Mouse (Mus musculus) spleen, postnatal 4 days (tissue): ENCODE measurements around the gene Glyr1.

Experiments
- DNase-seq, 2 experiments: peaks; one replicate each; pipeline ENCODE4 v3.0.0; 2022; ENCODE audit warnings: low spot score in 2 of 2

Gene Glyr1

DNA sequence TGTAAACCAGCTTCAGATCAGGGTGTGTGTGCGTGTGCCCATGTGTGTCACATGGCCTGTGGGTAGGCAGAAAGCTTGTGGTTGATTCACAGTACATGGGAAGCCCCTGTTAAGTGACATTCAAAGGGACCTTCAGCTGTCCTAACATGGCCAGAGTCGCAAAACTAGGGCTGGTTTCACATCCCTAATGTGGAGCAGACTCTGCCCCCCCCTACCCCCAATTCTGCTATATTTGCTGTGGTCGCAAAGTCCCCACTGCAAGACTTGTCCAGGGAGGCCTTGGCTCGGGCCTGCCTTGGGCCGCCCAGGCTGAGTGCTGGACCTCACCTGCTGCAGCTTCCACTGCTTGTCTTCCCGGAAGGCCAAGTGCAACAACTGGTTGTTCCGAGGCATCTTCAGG, 38.4 kb downstream of the Glyr1 start:
- DNase-seq: peak; percentile 27 to 67

GRCm38 (mm10) chr16:5010371-5010935, 39.2 kb downstream of the Glyr1 start:
- DNase-seq: no peak

GRCm38 (mm10) chr16:5008076-5008475, 41.6 kb downstream of the Glyr1 start:
- no peak for DNase-seq

- DNase-seq: no peak
These were observed 42.2 kb downstream of the Glyr1 start for GRCm38 (mm10) chr16:5007492-5007891.

- DNase-seq: no peak
These were observed 42.6 kb downstream of the Glyr1 start, which contains the start of gene Smim22 for GRCm38 (mm10) chr16:5007067-5007466. TSS of gene Smim22 (plus strand) at chr16:5007288.

- no peak for DNase-seq
These were observed 49.1 kb downstream of the Glyr1 start for GRCm38 (mm10) chr16:5000611-5001010.

DNA sequence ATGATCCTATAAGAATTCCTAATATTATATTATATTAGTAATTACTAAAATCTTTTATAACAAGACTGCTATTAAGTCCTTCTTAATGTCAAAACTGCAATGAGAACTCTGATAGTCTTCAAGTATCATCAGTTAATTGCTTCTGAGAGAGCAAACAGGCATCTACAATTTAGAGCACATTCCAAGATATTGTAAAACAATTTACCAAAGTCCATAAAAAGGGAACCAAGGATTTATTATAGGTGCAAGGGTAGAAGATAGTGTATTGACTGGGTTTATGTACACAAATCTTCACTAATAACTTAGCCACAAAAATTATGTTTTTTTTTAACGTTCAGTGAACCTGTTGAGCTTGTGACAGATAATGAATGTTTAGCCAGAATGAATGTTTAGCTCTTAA, 50.7 kb downstream of the Glyr1 start:
- no peak for DNase-seq

DNA sequence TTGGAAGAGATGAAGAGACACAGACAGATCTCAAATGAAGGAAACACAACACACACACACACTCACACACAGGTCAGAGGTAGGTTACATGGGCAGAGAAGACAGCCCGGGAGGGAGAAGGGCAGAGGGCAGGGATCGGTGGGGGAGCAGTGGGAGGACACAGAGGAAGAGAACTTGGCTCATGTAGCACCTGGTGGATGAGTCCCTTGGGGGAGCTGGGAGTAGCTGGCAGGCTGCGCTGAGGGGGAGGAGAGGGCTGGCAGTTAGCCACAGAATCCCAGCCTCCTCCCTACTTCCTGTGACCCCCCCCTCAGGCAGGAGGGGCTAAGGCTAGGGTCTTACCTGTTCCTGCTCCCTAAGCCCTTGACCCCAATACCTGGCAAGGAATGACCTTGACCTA, 52.1 kb downstream of the Glyr1 start, which contains the start of gene Sept12:
Gene Sept12, minus strand, starts transcription at position 300 of the 400 bp plus-strand sequence.
- DNase-seq: no peak

DNA sequence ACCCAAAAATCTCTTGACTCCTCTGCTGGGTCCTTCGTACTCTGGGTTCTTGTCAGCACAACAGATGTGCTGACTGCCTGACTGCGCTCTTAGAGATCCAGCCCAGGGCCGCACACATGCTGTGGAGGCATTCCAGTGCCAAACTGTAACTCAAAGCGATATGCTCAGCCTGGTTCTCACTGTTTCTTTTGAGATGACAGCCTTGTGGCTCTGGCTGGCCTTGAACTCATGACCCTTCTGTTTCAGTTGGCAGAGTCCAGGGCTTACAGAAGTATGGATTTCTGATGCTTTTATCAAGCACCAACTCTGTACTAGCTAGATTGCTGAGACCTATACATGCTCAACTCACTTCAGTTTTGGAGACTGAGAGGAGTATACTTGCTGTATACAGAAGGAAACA, 56.4 kb downstream of the Glyr1 start:
- DNase-seq: no peak

GRCm38 (mm10) chr16:4984717-4985116, 64.9 kb downstream of the Glyr1 start:
- no peak for DNase-seq

DNA sequence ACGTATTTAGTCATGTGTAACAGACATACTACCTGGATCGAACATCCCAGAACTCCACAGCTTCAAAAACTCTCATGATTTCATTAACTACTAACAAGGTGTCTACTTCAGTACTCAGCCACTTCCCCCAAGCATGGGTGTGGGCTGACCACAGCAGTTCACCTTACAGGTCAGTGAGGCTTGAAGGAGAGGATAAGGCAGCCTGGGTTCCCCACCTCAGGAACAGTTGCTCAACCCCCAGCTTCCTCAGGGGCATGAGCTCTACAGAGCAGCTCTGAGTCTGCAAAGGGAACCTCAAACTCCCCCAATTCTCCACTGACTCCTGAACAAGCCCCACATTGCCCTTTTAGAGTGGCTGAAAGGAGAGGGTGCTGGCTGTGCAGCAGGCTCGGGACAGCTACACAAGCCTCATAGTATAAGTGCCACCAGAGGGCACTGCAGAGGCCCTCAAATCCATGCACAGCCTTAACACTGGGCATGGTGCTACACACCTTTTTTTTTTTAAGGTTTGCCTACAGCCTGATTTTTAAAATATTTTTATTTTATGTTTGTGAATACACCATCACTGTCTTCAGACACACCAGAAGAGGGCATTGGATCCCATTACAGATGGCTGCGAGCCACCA, 69.8 kb downstream of the Glyr1 start:
- no peak for DNase-seq

DNA sequence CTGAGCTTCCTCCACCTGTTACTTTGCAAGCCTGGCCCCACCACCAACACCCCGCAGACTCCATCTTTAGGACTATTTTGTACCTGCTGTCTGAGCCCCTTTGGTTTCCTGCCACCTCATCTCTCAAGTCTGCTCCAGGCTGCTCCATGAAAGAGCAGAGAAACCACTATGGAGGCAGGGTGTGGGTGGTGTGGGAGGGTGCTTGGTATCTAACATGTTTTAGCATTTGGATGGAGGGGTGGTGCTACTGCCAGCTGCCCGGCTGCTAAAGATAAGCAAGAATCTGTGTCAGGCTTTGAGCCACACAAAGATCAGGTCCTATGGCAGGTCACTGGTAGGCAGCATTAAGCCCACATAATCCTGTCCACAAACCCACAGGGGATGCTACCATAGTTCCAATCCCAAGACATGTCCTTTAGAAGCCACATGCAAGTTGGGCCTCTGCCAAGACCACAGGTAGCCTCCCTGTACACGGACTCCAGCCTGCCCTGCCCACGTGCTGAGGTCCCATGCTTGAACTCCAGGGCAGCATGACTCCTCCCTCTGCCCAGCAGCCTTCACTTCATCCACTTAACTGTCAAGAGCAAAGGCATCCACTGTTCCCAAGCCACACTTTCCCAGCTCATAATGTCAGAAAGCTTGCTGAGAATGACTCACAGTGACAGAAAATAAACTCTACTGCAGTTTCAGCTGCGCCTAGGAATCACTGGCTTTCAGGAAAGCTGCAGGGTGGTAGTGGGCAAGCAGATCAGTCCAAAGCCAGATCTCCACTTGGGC, 71.2 kb downstream of the Glyr1 start:
- no peak for DNase-seq

DNA sequence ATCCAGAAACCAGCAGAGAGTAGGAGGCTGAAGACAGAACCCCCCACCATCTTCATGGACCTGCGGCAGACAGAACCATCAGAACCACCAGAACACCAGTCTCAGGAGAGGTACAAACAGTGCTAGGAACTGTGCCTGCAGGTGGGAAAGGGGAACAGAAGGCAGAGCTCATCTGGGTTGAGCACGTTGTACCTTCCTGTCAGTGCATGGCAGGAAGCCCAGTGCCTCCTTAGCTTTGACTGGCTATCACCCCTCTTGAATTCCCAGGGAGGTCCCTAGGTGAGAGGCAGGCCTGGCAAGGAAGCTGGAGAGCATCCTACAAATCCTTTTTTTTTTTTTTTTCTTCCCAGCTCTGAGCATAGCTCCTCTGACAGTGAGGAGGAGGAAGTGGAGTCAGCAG, 73.5 kb downstream of the Glyr1 start:
- no peak for DNase-seq

- no peak for DNase-seq
These were observed 75.1 kb downstream of the Glyr1 start for GRCm38 (mm10) chr16:4974521-4974920.

GRCm38 (mm10) chr16:4971626-4972025, 78.0 kb downstream of the Glyr1 start:
- no peak for DNase-seq

DNA sequence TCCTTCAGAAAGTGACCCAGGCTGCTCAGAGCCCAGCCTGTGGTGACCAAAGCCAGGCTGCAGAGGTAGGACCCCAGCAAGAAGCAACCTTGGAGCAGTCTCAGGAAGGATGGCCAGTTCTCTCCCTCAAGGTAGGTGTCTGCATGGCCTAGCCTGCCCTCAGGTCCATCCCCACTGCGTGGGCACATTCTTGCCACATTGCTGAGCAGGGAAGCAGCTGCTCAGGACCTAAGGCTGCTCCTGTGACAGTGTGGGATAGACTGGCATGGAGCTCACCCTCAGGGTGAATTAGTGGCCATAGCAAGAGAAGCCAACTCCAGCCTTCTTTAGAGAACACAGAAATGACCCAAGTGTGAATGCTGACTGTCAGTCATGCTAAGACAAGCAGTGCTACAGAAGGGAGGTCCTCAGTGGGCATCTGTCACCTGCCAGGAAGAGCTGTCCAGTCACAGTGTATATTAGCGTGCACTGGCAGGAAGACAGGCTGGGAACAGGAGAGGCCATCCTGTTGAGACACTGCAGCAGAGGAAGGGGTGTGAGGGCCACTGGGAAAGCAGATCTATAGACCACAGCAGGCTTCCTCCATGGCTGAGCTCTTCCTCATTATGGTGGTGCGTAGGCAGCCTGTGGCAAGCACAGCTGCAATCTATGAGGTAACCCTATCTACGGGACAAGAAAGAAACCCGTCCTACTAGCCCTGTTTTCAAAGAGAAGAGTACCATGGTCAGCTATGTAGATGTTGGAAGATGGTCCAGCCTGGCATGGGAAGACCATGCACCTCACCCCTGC, 80.4 kb downstream of the Glyr1 start:
- peak in 1 of 2 experiments; percentile 29 for DNase-seq

DNA sequence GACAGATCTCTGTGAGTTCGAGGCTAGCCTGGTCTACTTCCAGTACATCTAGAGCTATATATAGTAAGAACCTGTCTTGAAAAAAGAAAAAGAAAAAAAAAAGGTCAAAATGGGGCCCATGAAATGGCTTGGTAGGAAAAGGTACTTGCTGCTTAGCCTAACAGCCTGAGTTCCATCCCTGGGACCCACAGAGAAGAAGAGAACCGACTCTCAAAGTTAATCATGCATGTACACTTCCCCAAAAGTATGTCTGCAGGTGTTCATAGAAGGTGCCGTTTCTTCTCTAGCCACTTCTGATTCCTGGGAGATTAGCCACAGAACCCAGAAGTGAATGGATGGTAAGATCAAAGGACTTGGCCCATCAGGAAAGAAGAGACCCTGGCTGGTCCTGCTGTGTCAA, 81.2 kb downstream of the Glyr1 start:
- DNase-seq: no peak

DNA sequence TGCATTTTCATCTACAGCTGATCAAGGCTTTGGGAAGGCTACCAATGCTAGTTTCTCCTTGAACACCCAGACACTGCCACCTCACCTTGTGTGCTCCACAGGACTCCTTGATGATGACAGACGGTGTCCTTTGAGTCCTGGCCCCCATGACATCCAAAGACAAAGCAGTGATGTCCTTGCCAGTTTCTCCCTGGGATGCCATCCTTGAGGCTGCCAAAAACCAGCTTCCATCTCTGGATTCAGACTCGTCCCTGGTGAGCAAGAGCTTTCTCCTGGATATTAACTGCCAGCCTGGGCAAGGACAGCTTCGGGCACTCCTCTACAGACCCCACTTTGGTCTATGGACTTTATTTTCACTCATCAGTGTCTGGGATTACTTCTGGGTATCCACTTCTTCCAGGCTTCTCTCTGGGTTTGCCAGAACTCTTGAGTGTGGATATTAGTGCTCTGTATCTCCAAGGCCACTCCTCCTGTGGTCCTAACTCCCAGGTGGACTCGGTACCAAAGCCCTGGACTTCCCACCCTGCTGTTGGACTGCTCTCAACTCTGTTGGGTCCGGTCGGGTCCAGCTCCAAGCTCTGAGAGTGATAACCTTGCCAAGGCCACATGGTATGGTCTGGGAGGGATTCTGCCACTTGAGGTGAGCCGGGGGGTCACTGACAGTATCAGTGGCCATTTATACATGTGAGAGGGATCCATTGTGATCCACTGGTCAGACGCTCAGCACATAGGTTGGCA, 84.1 kb downstream of the Glyr1 start:
- no peak for DNase-seq

- no peak for DNase-seq
These were observed 84.8 kb downstream of the Glyr1 start for GRCm38 (mm10) chr16:4964731-4965391.
